Mouse (Mus musculus): ENCODE data around the gene Gm21921. TPM values are rescaled to one million over a fixed set of nuclear protein-coding genes. Genes with fewer than 3 reads are reported as not detected.
"Not testable (repeated sequence)": the region's sequence is repeated elsewhere in the genome, so short reads cannot be mapped to it uniquely, and the experiment has no call there.

The Gm21921 gene
- not detected in 2 replicates for polyA plus RNA-seq (2015; fragmentation: Nextera tagmentation; extraction: Ambion mirVana)

GRCm38 (mm10) chrY:24796143-24796542, at the start of gene Gm21921:
Gene Gm21921, minus strand, starts transcription at chrY:24796243.
- not testable (repeated sequence) for ATAC-seq (ENCODE audit: low FRiP score, low read depth); H3K9ac ChIP-seq; H3K27ac ChIP-seq (replicated peaks); H3K27me3 ChIP-seq; H3K9me3 ChIP-seq; H3K4me1 ChIP-seq (replicated peaks); H3K4me2 ChIP-seq; H3K36me3 ChIP-seq; H3K4me3 ChIP-seq
- whole genome bisulfite sequencing, result no CpG with 5 or more reads among the region's 2 CpGs

Data from hindbrain, embryonic 15.5 days (tissue).